Mouse (Mus musculus): Measurements from ENCODE around the gene Prkce.

DNA sequence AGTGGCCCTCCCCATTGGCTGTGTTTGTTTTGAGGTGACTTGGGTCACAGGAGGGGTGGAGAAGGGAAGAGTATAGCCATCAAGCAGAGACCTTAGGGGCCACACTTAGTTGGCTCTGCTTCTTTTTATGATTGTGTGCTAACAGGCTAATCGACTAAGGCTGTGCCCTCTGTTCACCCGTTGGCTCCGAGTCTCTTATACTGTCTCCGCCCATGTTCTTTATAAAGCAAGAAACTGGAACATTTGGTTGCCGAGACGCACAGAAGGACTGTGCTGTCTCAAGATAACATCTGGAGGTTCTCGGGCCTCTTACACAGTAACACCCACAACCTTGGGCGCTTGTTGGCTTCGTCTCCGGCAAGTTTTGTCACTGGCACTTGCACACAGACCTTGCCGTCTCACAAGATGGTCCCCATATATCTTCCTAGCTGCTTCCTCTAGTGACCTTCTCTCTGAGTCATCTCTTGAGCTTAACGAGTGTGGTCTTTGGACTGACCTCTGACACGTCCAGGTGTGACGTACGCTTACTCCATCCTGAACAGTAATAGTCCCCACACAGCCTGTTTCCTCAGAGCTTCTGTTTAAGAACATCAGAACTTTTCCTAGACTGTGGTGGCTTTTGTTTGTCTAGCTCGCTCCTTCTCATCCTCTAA is 406.1 kb downstream of the Prkce start:
- no peak for TF ChIP-seq CHD2 (IDR thresholded peaks at IDR 0.05; ENCODE audit: low read depth, low read length)
- TF ChIP-seq HCFC1 (IDR thresholded peaks at IDR 0.05; ENCODE audit: borderline replicate concordance, insufficient read depth, low read length), result no peak
- no peak for TF ChIP-seq MAFK (IDR thresholded peaks at IDR 0.05; ENCODE audit: insufficient read depth, low read depth, low read length)
